Mouse (Mus musculus) urinary bladder, postnatal 14 days (tissue): ENCODE measurements at regions not wholly inside any gene's neighbourhood (a gene's known extent, or its start where the extent isn't known, plus 50 kb on each side); places are given as distances from the start of the nearest gene placed in this dataset.

Source experiments
- DNase-seq: peaks from one replicate; pipeline ENCODE4 v3.0.0; 2021; ENCODE audit warnings: low spot score

DNA sequence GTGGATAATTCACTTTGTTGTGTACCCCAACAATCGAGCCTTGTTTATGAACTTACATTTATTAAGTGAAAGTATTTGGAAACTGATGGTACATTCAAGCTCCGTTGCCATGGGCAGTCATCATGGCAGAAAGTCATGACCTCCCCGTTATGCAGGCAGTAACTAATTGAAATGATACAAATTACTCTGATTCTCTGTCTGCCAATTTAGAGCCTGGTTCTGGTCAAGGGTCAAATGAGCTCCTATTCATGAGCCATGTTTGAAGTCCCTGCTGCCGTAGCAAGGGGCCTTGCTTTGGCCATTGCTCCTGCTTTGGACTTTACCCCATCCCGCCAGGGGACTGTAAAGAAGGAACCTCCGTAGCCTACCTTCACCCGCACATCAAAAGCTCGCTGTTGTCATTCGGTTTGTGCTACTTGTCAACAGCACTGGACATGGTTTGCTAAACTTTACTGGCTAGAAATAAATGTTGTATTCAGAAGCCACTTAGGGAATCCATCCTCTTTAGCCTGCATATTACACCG lies 152.8 kb upstream of the Foxd3 start:
- DNase-seq = no peak

DNA sequence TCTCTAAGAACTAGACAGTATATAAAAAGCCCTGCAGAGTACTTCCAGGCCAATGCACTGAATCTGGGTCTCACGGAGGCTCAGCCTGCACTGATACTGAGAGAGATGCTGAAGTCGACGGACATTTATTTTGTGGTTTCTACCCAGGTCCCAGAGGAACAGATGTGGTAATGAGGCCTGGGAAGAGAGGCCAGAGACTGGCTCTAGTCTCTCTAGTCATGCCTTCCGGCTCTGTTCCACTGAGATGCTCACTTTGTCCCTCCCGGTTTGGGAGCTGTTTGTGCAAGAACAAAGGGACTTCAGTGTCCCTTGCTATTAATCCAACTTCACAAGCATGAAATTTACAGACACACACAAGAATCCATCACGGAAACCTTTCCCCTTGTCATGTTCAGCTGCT lies 144.1 kb upstream of the Foxd3 start:
- DNase-seq = no peak

DNA sequence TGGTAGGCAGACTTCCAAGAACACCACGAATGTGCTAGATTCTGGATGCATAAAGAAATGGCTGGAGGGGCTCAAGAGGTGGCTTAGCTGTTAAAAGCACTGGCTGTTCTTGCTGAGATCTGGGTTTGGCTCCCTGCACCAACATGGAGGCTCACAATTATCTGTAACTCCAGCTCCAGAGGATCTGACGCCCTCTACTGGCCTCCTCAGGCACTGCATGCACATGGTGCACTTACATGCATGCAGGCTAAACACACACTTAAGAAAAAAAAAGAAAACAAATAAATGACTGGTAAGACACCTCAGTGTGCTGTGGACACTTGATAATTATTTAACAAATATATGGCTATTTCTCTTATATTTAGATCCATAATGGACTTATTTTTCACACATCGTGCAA lies 139.2 kb upstream of the Foxd3 start:
- no peak for DNase-seq

- DNase-seq = no peak
These were observed 128.7 kb upstream of the Foxd3 start for GRCm38 (mm10) chr4:99527441-99527840.

DNA sequence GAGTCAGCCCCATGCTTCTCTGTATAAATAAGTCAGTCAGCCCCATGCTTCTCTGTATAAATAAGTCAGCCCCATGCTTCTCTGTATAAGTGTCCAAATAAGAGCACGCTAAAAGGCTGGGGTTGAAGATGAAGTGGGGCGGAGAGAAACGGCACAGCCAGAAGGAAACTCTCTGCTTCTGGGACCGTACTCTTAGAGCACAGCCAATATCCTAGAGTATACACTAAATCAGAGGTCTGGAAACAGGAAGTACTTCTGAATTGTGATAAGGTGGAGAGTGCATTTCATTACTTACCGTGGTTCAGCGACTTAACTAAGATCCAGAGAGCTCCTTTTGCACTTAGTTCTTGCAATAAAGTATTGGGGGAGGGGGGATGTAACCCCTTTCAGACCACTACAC lies 112.1 kb upstream of the Foxd3 start:
- no peak for DNase-seq

DNA sequence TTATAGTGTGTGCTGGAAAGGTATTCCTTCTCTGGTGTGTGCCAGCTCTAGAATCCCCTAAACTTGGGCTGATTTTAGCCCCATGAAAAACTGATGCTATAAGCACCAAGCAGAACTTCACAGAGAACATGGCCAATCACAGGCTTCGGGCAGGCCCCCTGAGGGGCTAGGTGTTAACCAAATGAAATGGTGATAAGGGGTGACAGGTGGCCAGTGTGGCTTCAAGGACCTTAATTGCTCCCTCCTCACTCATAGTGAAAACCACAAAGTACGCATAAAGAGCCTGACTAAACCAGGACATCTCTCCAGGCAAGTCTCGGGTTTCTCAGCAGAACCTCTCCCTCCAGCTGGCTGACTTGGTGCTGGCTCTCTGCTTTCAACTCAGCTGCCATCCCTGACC lies 110.4 kb upstream of the Foxd3 start:
- DNase-seq = no peak

GRCm38 (mm10) chr4:99557963-99558362 lies 98.1 kb upstream of the Foxd3 start:
- DNase-seq = no peak

GRCm38 (mm10) chr4:99560604-99561003 lies 95.5 kb upstream of the Foxd3 start:
- no peak for DNase-seq

DNA sequence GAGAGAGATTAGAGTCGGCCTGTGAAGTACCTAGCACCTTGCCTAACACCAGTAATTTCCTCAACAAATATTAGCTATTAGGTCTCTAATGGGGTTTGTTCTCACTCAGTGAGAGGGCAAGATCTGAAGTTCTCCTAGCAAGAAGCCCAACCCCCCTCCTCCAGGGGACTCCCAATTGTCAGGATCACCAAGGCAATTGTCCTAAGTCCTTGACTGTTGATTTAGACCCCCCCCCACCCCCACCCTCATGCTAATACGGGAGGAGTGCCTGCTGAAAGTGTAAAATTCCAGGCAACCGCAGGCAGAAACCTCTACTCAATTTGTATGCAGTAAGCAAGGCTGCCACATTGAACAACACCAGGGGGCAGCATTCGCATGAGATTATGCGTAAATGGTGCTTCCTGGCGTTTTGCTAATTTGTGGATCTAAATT lies 94.6 kb upstream of the Foxd3 start:
- no peak for DNase-seq

DNA sequence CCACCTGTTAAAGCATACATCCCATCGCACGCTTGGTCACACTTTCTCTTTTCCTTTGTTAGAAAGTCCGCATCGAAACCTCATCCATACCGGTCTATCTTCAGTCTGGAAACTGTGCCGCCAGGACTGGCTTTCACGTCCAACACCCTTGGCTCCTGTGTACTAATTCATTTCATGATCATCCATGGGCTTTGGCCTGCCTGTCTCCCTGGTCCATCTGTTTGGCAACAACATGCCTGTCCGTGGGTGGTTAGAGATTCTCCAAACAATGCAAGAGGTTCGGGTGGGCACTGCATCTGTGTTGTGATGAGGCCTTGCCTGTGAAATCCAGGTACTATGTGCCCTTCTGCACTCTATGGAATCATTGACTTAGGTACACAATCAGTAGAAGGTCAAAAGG lies 90.7 kb upstream of the Foxd3 start:
- DNase-seq = no peak

- DNase-seq = peak; percentile 10
These were observed 83.1 kb upstream of the Foxd3 start for GRCm38 (mm10) chr4:99572841-99573642.

DNA sequence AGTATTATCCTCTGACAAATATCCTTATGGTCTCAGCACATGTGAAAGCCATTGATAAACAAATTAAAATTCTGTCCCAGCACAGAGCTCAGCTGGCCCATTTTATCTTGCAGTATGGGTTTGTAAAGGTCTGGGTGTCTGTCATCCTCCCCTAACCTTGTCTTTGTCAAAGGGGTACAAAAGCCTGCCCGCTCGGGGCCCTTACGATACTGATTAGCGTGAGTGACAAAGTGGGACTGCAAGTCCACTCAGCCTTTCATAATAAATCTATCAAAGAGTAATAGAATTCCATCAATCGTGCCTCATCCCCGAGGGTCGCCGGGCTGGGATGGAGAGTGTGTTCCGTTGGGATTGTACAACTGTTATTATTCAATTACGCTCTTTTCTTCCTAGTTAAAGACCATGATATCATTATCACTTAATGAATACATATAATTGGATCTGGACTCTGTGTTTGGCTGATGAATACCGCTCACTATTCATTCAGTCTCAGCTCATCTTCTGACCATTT lies 82.0 kb upstream of the Foxd3 start:
- DNase-seq = no peak

- DNase-seq = no peak
These were observed 81.1 kb upstream of the Foxd3 start for GRCm38 (mm10) chr4:99574984-99575383.

GRCm38 (mm10) chr4:99597781-99598180 lies 58.3 kb upstream of the Foxd3 start:
- peak; percentile 5 for DNase-seq

- no peak for DNase-seq
These were observed 55.4 kb upstream of the Foxd3 start for GRCm38 (mm10) chr4:99600741-99601140.

GRCm38 (mm10) chr4:99601463-99601862 lies 54.6 kb upstream of the Foxd3 start:
- DNase-seq = no peak
